Mouse (Mus musculus) retina, postnatal 7 days (tissue): Measurements from ENCODE around the gene Mfsd2a.

Experiments
- DNase-seq: peaks from one replicate; pipeline ENCODE4 v3.0.0-alpha.2; 2012; ENCODE audit warnings: low read depth, low spot score

Gene Mfsd2a

DNA sequence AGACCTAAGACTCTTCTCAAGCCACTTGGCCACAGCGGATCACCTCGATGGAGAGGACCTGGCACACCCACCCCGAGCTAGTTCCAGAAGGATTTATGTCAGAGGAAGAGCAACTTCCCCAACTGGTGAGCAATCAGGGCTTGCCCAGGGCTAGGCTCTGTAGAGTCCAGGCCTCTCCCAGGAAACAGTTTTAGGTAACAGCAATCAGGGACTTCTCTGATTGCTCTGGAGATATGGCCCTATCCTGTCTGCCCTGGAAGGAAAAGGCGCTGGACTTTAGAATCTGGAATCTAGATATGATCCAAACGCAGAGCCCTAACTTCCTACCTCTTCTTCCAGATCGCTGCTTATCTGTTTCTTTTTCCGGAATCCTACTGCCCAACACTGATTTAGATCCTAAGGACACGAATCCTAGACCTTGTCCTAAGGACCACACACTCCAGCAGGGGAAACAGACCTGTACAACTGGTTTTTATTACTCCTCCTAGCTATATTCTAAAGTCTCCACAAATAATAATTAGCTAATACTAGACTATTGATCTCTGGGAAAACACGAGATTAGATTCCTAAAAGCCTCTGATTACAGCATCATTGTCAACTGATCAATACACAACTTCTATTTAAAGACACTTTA is 25.4 kb downstream of the Mfsd2a start:
- DNase-seq = no peak

- no peak for DNase-seq
These were observed 27.1 kb downstream of the Mfsd2a start for GRCm38 (mm10) chr4:122933857-122934256.

DNA sequence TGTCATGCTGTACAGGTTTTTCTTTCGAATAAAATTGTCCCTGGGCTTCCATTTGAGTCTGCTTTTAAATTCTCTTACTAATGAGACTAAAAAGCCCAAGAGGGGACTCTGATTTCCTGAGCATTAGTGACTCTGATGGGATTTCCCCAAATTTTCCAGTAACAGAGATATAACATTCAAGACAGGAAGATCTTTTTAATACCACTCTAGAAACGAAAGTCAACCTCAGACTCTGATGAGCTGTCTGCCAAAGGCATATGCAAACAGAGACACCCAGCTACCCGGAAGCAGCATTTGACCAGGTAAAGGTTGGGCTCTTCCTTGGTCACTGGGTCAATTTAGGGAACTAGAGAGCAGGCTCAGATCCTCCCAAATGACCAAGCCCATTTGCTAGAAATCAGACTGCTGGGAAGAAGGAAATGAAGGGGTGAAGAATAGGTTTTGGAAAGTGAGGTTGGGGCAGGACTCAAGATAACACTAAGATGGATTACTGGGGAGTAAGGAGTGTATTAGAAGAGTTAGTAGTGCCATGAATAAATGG is 27.9 kb downstream of the Mfsd2a start:
- DNase-seq = no peak

DNA sequence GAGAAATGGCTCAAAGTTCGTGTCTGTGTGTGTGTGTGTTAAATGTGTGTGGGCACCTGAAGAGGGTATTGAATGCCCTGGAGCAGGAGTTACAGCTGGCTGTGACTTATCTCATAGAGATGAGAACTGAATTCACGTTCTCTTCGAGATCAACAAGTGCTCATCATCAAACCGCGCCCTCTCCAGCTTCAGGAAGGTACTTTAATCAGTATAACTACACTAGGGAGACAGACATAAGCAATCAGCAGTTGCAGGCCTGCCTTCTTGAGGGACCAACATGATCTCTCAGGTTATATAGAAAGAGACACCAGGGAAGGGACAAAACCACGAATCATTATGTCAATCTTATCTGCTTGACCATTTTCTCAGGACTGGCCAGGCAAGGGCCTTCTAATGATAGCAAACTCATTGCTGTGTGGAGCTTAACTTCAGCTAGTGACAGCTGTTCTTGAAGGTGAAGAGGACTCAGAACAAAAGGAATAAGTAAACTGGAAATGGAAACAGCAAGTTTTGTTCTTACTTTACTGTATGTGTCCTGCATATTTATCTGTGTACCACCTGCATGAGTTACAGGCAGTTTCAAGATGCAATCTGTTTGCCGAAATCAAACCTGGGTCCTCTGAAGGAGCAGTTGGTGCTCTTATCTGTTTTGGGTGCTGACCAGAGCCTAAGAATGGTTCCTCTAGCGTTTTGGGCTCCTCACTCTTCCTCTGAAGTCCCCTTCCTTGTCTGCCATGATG is 28.6 kb downstream of the Mfsd2a start:
- DNase-seq = no peak

- no peak for DNase-seq
These were observed 29.9 kb downstream of the Mfsd2a start for GRCm38 (mm10) chr4:122930939-122931590.

DNA sequence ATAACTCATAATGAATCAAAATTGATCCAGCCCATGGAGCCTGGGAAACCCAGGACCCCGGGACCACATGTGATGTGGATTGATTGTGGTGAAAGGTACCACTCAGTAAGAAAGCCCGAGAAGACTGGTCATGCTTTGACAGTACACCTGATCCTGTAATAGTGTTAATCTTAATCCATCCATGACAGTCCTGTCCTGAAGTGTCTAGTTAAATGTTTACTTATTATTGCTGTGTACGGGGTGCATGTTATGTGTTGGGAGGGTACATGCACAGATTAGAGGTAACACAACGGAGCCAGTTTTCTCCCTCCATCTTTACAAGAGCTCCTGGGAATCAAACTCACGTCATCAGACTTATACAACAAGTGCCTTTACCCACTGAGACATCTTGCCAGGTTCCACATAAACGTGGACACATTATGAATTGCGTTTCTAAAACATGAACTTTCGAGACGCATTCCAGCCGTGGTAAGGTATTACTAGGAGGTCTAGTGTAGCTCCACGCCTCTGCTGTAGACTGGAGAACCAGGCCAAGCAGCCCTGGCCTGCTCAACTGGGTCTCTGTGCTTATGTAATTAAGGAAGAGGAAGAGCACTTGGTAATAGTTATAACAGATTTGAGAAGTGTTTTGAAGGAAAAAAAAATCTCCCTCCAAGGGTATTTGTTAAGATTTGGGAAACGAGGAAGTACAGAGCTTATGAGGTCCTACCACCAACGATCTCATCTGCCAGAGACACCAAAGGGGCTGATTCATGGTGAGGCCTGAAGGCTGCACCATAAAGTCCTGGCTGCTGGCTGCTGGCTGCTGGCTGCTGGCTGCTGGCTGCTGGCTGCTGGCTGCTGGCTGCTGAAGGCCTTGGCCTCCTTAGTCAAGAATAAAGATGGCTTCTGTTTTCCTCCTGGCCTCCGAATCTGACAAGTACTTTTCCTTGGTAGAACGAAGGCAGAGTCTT is 37.3 kb downstream of the Mfsd2a start:
- no peak for DNase-seq

- no peak for DNase-seq
These were observed 38.1 kb downstream of the Mfsd2a start for GRCm38 (mm10) chr4:122922841-122923240.

GRCm38 (mm10) chr4:122915985-122916384 is 45.0 kb downstream of the Mfsd2a start:
- no peak for DNase-seq

GRCm38 (mm10) chr4:122914186-122914585 is 46.8 kb downstream of the Mfsd2a start:
- DNase-seq = no peak

DNA sequence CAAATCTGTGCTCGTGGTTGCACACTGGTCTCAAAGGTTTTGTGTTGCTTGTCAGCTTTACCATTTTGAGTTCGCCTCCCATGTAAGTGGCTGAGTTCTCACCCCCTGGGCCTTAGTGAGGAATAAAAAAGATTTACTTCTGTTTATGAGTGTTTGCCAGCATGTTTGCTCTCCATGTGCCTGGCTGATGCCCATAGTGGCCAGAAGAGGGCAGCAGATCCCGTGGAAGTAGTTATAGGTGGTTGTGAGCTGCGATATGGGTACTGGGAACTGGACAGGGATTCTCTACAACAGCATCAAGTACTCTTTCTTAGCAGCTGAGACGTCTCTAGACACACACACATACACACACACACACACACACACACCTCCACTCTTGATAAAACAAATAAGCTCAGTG is 48.4 kb downstream of the Mfsd2a start:
- DNase-seq = no peak

- no peak for DNase-seq
These were observed 50.4 kb downstream of the Mfsd2a start for GRCm38 (mm10) chr4:122910577-122910976.

GRCm38 (mm10) chr4:122909572-122910189 is 51.3 kb downstream of the Mfsd2a start:
- DNase-seq = no peak

GRCm38 (mm10) chr4:122905359-122905758 is 55.6 kb downstream of the Mfsd2a start:
- no peak for DNase-seq

- no peak for DNase-seq
These were observed 57.3 kb downstream of the Mfsd2a start for GRCm38 (mm10) chr4:122903709-122904108.

- DNase-seq = no peak
These were observed 58.8 kb downstream of the Mfsd2a start for GRCm38 (mm10) chr4:122902156-122902555.

DNA sequence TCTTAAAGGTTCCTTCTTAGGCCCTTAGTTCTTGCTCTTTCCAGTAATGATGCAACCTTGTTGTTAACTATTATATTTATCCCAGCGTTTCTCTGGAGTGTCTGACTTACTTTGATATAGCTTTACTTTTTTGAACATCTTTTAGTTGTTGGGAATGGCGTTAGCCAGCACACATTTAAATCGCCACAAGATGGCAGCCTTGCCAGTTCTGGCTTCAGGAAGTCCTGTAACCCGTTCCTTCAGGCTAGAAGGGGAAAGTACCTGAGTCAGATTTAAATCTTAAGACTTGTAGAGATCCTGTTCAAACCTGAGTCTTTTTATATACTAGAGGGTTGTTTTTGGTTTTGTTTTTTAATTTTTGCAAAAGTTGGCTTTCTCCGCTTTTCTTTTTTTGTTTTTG is 62.7 kb downstream of the Mfsd2a start:
- DNase-seq = peak; percentile 49

DNA sequence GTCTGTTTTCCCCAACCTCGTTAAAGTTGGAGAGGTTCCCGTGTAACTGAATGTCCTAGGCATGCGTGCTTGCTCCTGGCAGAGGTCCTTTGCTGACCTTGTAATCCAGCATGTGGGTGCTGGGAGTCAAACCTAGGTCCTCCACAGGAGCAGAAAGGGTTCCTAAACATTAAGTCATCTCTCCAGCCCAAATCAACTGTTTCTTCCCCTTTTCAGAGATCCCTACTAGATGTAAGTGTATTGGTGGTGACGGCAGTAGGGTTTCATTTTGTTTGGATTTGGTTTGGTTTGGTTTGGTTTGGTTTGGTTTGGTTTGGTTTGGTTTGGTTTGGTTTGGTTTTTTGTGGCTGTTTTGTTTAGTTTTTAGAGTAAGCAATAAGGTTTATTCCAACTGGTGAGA is 63.2 kb downstream of the Mfsd2a start:
- DNase-seq = no peak
